Mouse (Mus musculus): Measurements from ENCODE around the gene Bcas3. TPM values are rescaled to one million over a fixed set of nuclear protein-coding genes. Genes with fewer than 3 reads are reported as not detected.

The Bcas3 gene
- polyA plus RNA-seq, 1 experiment from 2014 or later: 26.9 TPM

- no peaks in the 10 kb centered on the region for H3K79me2 ChIP-seq (ENCODE audit: inconsistent target)
- 97% methylated on average over 6 of the region's 6 CpGs for WGBS (ENCODE audit: missing documents)
- no peak overlapping the region for H3K27ac ChIP-seq
- H3K4me3 ChIP-seq (ENCODE audit: inconsistent target): no peak overlapping the region
- peaks cover 14% of the 10 kb centered on the region; the same call in 1 of the 2 replicates for H3K36me3 ChIP-seq (ENCODE audit: inconsistent target)
These were observed 13.7 kb upstream of the Bcas3 start for GRCm38 (mm10) chr11:85339173-85339831.

DNA sequence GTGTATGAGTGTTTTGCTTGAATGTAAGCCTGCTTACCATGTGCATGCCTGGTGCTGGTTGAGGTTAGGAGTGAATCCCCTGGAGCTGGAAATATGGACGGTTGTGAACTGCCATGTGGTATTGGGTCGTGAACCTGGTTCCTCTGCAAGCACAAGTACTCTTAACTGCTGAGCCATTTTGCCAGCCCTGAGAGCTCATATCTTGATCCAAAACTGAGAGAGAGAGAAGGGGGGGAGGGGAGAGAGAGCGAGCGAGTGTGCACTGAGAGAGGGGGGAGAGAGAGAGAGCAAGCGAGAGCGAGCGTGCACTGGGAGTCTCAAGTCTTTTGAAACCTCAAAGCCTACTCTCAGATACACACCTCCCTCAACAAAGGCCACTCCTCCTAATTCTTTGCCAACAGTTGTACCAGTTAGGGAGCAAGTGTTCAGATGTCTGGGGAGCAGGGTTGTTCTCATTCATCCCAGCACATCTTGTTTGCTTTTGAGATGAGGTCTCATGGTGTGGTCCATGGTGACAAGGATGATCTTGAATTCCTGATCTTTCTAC lies 12.8 kb upstream of the Bcas3 start:
- H3K36me3 ChIP-seq (ENCODE audit: inconsistent target): peaks cover 14% of the 10 kb centered on the region; the same call in 1 of the 2 replicates
- no peak overlapping the region for H3K27ac ChIP-seq
- 97% methylated on average over 5 of the region's 7 CpGs for WGBS (ENCODE audit: missing documents)
- H3K4me3 ChIP-seq (ENCODE audit: inconsistent target): no peak overlapping the region
- no peaks in the 10 kb centered on the region for H3K79me2 ChIP-seq (ENCODE audit: inconsistent target)

DNA sequence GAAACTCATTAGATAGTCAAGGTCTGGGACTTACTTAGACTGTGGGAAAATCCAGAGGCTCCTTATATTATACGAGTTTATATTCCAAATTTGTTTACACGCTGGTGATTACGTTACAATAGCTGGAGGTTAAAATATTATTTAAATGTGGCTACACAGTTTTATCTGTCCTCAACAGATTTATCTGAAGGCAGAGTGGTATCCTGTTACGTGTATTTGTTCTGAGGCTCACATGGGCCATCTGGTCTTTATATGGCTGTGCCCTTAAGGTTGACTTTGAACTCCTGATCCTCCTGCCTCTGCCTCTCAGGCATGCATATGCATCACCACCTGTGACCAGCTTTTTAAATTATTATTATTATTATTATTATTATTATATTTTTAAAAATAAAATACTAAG lies 852 bp downstream of the Bcas3 start:
- Histone ChIP-seq H3K4me3 (ENCODE audit: inconsistent target) (peak overlapping the region; percentile 83), H3K27ac (no peak overlapping the region)
- WGBS (ENCODE audit: missing documents): 86% methylated on average over 4 of the region's 4 CpGs

GRCm38 (mm10) chr11:85359641-85360040 lies 6.7 kb downstream of the Bcas3 start:
- no peak overlapping the region for H3K27ac ChIP-seq
- no peaks in the 10 kb centered on the region for H3K79me2 ChIP-seq (ENCODE audit: inconsistent target)
- H3K4me3 ChIP-seq (ENCODE audit: inconsistent target): no peak overlapping the region
- 88% methylated on average over 4 of the region's 6 CpGs for WGBS (ENCODE audit: missing documents)
- peaks cover 30% of the 10 kb centered on the region; the same call in 1 of the 2 replicates for H3K36me3 ChIP-seq (ENCODE audit: inconsistent target)

More for the DNA sequence above, 852 bp downstream of the Bcas3 start:
- Histone ChIP-seq H3K36me3 (ENCODE audit: inconsistent target) (peaks cover under 1% of the 10 kb centered on the region; the same call in 1 of the 2 replicates), H3K79me2 (ENCODE audit: inconsistent target) (no peaks in the 10 kb centered on the region)

DNA sequence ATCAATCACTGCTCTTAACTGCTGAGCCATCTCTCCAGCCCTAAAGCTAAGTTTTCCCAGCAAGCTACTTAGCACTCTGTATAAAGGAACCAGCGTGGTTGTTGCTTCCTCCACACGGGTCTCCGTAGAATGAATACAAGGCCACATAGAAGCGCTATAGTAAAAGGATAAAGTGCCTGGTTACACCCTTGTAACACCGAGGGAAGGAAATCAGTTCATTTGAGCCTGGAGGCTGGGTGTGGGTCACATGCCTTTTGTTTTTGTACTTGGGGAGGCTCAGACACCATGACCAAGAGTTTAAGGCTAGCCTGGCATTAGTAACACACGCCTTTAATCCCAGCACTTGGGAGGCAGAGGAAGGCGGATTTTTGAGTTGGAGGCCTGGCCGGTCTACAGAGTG lies 8.7 kb downstream of the Bcas3 start:
- peaks cover 30% of the 10 kb centered on the region; the same call in 1 of the 2 replicates for H3K36me3 ChIP-seq (ENCODE audit: inconsistent target)

DNA sequence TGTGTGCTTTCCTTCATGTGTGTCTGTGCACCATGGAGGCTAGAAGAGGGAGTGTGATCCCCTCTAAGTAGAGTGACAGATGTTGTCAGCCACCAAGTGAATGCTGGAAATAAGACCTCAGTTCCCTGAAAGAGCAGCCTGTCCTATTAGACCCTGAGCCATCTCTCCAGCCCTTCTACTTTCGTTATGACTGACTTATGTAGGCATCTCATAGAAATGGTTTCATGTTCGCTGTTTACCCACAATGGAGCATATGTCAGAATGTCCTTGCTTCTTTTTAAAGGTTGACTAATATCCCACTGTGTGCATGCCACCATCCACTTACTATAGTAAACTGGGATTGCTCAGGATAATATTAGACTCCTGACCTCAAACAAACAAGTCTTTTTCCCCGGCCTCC lies 13.2 kb downstream of the Bcas3 start:
- Histone ChIP-seq H3K27ac (no peak overlapping the region), H3K79me2 (ENCODE audit: inconsistent target) (no peaks in the 10 kb centered on the region), H3K4me3 (ENCODE audit: inconsistent target) (no peak overlapping the region), H3K36me3 (ENCODE audit: inconsistent target) (peaks cover 17% of the 10 kb centered on the region; the same call in 1 of the 2 replicates)
- WGBS (ENCODE audit: missing documents): 100% methylated on average over 3 of the region's 3 CpGs

More for the DNA sequence above, 8.7 kb downstream of the Bcas3 start:
- Histone ChIP-seq H3K79me2 (ENCODE audit: inconsistent target) (no peaks in the 10 kb centered on the region), H3K4me3 (ENCODE audit: inconsistent target) (no peak overlapping the region), H3K27ac (no peak overlapping the region)
- 94% methylated on average over 8 of the region's 8 CpGs for WGBS (ENCODE audit: missing documents)

GRCm38 (mm10) chr11:85367823-85368222 lies 14.9 kb downstream of the Bcas3 start:
- peaks cover 7% of the 10 kb centered on the region; the same call in 1 of the 2 replicates for H3K36me3 ChIP-seq (ENCODE audit: inconsistent target)
- 97% methylated on average over 3 of the region's 3 CpGs for WGBS (ENCODE audit: missing documents)

DNA sequence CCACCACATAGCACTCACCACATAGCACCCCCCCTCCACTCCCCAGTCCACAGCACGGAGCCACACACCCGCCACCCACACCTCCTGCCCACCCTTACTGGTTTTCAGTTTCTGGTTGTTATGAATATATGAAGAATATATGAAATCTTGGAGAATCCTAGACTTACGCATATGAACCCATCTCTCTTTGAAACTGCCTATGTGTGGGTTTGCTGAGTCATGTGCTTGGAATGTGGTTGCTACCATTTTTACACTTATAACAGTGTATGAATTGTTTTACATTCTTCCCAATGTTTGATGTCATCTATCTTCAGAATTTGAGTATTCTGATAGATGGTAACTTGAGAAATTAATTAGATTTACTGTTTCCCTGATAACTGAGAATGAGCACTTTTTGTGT lies 26.1 kb downstream of the Bcas3 start:
- Histone ChIP-seq H3K4me3 (ENCODE audit: inconsistent target) (no peak overlapping the region), H3K27ac (no peak overlapping the region), H3K36me3 (ENCODE audit: inconsistent target) (no peaks in the 10 kb centered on the region), H3K79me2 (ENCODE audit: inconsistent target) (no peaks in the 10 kb centered on the region)
- 95% methylated on average over 3 of the region's 3 CpGs for WGBS (ENCODE audit: missing documents)

More at GRCm38 (mm10) chr11:85367823-85368222, 14.9 kb downstream of the Bcas3 start:
- Histone ChIP-seq H3K4me3 (ENCODE audit: inconsistent target) (no peak overlapping the region), H3K27ac (no peak overlapping the region), H3K79me2 (ENCODE audit: inconsistent target) (no peaks in the 10 kb centered on the region)

DNA sequence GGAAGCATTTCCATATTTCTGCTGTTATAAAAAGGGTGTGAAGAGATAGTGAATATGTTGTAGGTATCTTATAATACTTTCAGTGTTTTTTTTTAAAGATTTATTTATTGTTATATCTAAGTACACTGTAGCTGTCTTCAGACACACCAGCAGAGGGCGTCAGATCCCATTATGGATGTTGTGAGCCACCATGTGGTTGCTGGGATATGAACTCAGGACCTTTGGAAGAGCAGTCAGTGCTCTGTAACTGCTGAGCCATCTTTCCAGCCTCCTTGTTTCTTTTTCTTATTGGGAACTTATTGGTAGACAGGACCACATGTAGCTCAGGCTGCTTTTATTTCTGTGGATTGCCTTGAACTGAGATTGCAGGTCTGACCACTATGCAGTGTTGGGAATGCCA lies 27.1 kb downstream of the Bcas3 start:
- no peaks in the 10 kb centered on the region for H3K79me2 ChIP-seq (ENCODE audit: inconsistent target)
- WGBS (ENCODE audit: missing documents): 45% methylated on average over 1 of the region's 1 CpGs
- no peak overlapping the region for H3K27ac ChIP-seq
- no peak overlapping the region for H3K4me3 ChIP-seq (ENCODE audit: inconsistent target)
- H3K36me3 ChIP-seq (ENCODE audit: inconsistent target): no peaks in the 10 kb centered on the region

- Histone ChIP-seq H3K79me2 (ENCODE audit: inconsistent target) (no peaks in the 10 kb centered on the region), H3K27ac (no peak overlapping the region), H3K4me3 (ENCODE audit: inconsistent target) (no peak overlapping the region), H3K36me3 (ENCODE audit: inconsistent target) (no peaks in the 10 kb centered on the region)
- WGBS (ENCODE audit: missing documents): 26% methylated on average over 4 of the region's 4 CpGs
These were observed 29.1 kb downstream of the Bcas3 start for GRCm38 (mm10) chr11:85382055-85382454.

DNA sequence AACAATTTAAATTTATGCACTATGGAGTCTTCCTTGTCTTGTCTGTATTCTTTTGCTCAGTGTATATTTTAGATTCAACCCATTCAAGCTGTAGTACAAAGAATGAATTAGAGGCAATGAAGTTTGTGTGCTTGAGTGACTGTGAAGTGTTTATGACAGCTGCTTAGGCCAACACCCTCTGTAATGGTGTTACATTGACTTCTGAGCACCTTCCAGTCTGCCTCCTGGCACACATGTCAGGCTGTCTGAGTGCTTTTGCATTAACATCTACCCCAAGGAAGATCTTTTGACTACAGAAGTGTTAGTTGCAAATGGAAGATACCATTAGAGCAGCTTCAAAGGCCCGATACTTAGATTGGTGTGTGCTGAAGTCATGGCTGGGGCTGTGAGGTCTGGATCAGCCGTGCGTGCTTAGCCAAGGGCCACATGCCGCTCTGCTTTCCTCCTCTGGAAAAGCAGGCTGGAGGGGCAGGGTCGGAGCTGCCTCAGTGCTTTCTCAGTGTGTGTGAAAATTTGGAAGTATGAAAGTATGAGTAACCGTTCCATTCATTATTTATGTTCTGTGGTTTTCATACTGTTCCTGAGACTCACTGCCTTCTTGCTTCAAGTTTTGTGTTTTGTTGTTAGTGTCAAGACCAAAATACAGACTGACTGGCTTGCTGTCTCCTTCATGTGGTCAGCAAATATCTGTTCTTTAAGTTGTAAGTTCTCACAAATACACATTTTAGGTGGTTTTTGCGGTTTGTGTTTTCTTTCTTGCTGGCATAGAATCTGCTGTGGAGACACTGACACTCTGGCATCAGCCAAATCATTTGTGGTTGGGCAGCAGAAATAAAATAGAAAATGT lies 31.2 kb downstream of the Bcas3 start:
- H3K27ac ChIP-seq: no peak overlapping the region
- WGBS (ENCODE audit: missing documents): 96% methylated on average over 7 of the region's 7 CpGs
- H3K79me2 ChIP-seq (ENCODE audit: inconsistent target): no peaks in the 10 kb centered on the region
- H3K4me3 ChIP-seq (ENCODE audit: inconsistent target): no peak overlapping the region
- no peaks in the 10 kb centered on the region for H3K36me3 ChIP-seq (ENCODE audit: inconsistent target)

DNA sequence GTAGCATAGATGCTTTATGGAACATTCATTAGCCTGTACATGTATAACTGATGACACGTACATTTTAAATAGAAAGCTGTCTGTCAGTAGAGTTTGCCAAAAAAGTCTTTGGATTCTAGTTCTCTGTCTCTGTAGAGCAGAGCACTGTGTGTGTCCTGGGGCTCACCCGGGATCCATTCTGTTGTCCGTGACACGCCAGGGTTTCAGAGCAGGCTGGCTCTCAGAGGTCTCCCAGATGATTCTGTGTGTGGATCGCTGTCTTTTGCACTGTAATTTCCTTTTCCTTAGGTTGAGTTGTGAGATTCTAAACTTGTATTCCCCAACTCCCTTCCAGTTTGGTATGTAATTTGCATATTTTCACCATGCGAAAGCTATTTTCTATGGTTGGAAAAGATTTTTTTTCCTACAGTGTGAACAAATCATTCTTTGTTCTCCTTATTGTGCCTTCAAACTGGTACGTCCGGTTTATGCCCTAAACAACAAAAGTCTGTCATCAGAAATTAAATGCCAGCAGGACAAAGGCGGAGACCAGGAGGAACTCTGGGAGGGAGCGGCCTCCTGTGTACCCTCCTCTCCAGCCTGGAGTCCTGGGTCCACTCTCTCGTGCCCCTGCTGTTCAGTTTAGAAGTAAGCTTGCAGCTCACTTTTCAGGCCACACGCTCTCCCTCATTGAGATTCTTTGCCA lies 39.4 kb downstream of the Bcas3 start:
- Histone ChIP-seq H3K27ac (no peak overlapping the region), H3K4me3 (ENCODE audit: inconsistent target) (no peak overlapping the region), H3K36me3 (ENCODE audit: inconsistent target) (no peaks in the 10 kb centered on the region), H3K79me2 (ENCODE audit: inconsistent target) (no peaks in the 10 kb centered on the region)
- WGBS (ENCODE audit: missing documents): 94% methylated on average over 12 of the region's 12 CpGs

GRCm38 (mm10) chr11:85392864-85393220 lies 39.9 kb downstream of the Bcas3 start:
- 97% methylated on average over 9 of the region's 9 CpGs for WGBS (ENCODE audit: missing documents)
- H3K36me3 ChIP-seq (ENCODE audit: inconsistent target): no peaks in the 10 kb centered on the region
- H3K79me2 ChIP-seq (ENCODE audit: inconsistent target): no peaks in the 10 kb centered on the region
- H3K27ac ChIP-seq: no peak overlapping the region
- H3K4me3 ChIP-seq (ENCODE audit: inconsistent target): no peak overlapping the region

GRCm38 (mm10) chr11:85393990-85394389 lies 41.0 kb downstream of the Bcas3 start:
- H3K36me3 ChIP-seq (ENCODE audit: inconsistent target): no peaks in the 10 kb centered on the region
- H3K4me3 ChIP-seq (ENCODE audit: inconsistent target): no peak overlapping the region
- 88% methylated on average over 3 of the region's 3 CpGs for WGBS (ENCODE audit: missing documents)
- no peaks in the 10 kb centered on the region for H3K79me2 ChIP-seq (ENCODE audit: inconsistent target)
- H3K27ac ChIP-seq: no peak overlapping the region

All from macrophage (primary cell).